Mouse (Mus musculus) bone marrow, adult 2 months (tissue): ENCODE measurements around the gene Cemip.

Source experiments
- CTCF ChIP-seq: fragments of 200-500 bp; IDR thresholded peaks from 2 replicates; pipeline ENCODE4 v1.5.1; 2011; ENCODE audit warnings: low read length, control low read depth; ENCODE audit not compliant: control insufficient read depth, insufficient read depth
- POLR2A ChIP-seq: fragments of 200-500 bp; IDR thresholded peaks from 2 replicates; pipeline ENCODE4 v1.6.1; 2011; ENCODE audit warnings: low read depth, mild to moderate bottlenecking, control low read depth, low read length, borderline replicate concordance; ENCODE audit not compliant: control insufficient read depth

DNA sequence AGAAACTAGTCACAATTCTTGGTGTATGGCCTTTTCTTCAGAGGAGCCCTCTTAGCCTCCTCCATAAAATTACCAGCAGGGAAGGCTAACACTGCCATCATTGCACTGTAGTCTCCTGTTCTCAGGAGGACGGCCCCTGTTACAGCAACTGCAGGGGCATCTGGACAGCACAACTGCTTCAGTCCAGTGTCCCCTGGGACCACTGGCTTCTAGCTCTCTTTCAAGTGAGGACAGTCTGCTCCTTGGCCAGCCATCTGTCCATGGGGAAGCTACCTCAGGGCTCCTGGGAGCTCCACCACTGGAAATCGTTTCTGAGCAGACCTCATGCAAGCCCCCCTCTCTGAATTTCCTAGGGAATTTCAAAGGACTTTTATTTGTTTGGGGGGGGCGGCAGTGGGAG lies 185.8 kb downstream of the Cemip start:
- TF ChIP-seq POLR2A (no peak), CTCF (no peak)
